Mouse (Mus musculus): Measurements from ENCODE around the gene Tekt2. TPM values are rescaled to one million over a fixed set of nuclear protein-coding genes. Genes with fewer than 3 reads are reported as not detected.
A peak's percentile ranks its signal among the peaks of the same experiment; 100 is the strongest.

The Tekt2 gene
- polyA plus RNA-seq (2016; fragmentation: Nextera tagmentation; extraction: Ambion mirVana): 2.3 TPM in 2 replicates

GRCm38 (mm10) chr4:126325281-126325861, at the start of gene Tekt2:
TSS of gene Tekt2 (minus strand) at chr4:126325688.
- H3K9me3 ChIP-seq: no peaks in the 10 kb centered on the region; the same call in 1 of the 2 replicates
- 6% methylated on average over 23 of the region's 23 CpGs for WGBS
- no peaks in the 10 kb centered on the region for H3K36me3 ChIP-seq (replicated peaks)
- peaks cover 28% of the 10 kb centered on the region for H3K4me1 ChIP-seq
- peak within 1 kb of the TSS; percentile 16; the same call in 1 of the 2 replicates for H3K27ac ChIP-seq
- peak within 1 kb of the TSS; percentile 31 for H3K4me3 ChIP-seq
- H3K27me3 ChIP-seq (ENCODE audit: poor library complexity, severe bottlenecking): peaks cover 42% of the 10 kb centered on the region
- DNase-seq (ENCODE audit: extremely low spot score, low spot score): no peak

- 93% methylated on average over 9 of the region's 9 CpGs for WGBS
These were observed 46.0 kb upstream of the Tekt2 start for GRCm38 (mm10) chr4:126371497-126371896.

DNA sequence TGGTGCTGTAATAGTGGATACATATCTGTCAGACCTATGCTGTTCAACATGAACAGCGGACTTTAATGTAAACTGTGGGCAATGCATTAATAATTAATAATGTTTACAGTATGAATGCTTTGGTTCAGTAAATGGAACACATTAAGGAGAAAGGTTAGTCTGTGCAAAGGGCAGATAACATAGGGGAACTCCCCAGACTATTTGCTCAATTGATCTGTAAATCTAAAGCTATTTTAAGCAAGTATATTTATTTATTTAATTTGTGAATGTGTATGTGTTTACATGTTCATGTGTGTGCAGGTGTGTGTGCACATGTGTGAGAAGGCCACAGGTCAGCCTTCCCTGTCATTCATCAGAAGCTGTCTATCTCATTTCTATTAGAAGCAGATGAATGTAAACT, 34.6 kb upstream of the Tekt2 start:
- Histone ChIP-seq H3K4me1 (no peaks in the 10 kb centered on the region), H3K4me3 (no peak overlapping the region), H3K27ac (no peak overlapping the region), H3K9me3 (no peaks in the 10 kb centered on the region), H3K36me3 (replicated peaks) (peaks cover 62% of the 10 kb centered on the region), H3K27me3 (ENCODE audit: poor library complexity, severe bottlenecking) (no peaks in the 10 kb centered on the region)
- 87% methylated on average over 1 of the region's 1 CpGs for WGBS
- DNase-seq (ENCODE audit: extremely low spot score, low spot score): no peak

More at GRCm38 (mm10) chr4:126371497-126371896, 46.0 kb upstream of the Tekt2 start:
- no peaks in the 10 kb centered on the region for H3K27me3 ChIP-seq (ENCODE audit: poor library complexity, severe bottlenecking)
- no peak overlapping the region for H3K27ac ChIP-seq
- no peaks in the 10 kb centered on the region for H3K9me3 ChIP-seq
- H3K4me1 ChIP-seq: no peaks in the 10 kb centered on the region
- H3K36me3 ChIP-seq (replicated peaks): peaks cover 29% of the 10 kb centered on the region
- no peak for DNase-seq (ENCODE audit: extremely low spot score, low spot score)
- H3K4me3 ChIP-seq: no peak overlapping the region

DNA sequence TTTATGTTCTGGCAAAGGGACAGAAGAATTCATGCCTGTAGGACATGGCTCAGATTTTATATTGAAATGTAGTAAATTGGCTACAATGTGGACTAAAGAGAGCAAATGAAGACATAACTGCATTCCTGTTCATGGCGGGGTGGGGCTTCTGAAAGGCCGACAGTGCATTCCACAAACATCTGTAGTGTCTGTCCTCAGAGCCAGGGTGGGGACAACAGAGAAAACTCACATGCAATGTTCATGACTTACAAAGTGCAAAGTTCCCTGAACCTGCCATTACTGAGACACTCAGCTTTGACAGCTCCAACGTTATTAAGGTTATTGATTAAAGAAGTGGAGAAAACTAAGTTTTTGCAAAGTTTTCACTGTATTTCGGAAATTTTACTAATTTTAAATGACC, 18.0 kb upstream of the Tekt2 start:
- H3K4me3 ChIP-seq: no peak overlapping the region
- H3K4me1 ChIP-seq: no peaks in the 10 kb centered on the region
- WGBS: 83% methylated on average over 4 of the region's 4 CpGs
- no peak for DNase-seq (ENCODE audit: extremely low spot score, low spot score)
- H3K9me3 ChIP-seq: no peaks in the 10 kb centered on the region
- H3K27ac ChIP-seq: no peak overlapping the region
- no peaks in the 10 kb centered on the region for H3K27me3 ChIP-seq (ENCODE audit: poor library complexity, severe bottlenecking)
- peaks cover 34% of the 10 kb centered on the region for H3K36me3 ChIP-seq (replicated peaks)

GRCm38 (mm10) chr4:126339461-126339860, 14.0 kb upstream of the Tekt2 start:
- Histone ChIP-seq H3K27me3 (ENCODE audit: poor library complexity, severe bottlenecking) (no peaks in the 10 kb centered on the region), H3K36me3 (replicated peaks) (peaks cover 2% of the 10 kb centered on the region; the same call in 1 of the 2 replicates), H3K4me3 (no peak overlapping the region), H3K27ac (no peak overlapping the region), H3K9me3 (no peaks in the 10 kb centered on the region), H3K4me1 (0 out of 2 replicates have a peak, but pooled peaks cover 5% of the 10 kb centered on the region)
- DNase-seq (ENCODE audit: extremely low spot score, low spot score): no peak
- 67% methylated on average over 4 of the region's 4 CpGs for WGBS

DNA sequence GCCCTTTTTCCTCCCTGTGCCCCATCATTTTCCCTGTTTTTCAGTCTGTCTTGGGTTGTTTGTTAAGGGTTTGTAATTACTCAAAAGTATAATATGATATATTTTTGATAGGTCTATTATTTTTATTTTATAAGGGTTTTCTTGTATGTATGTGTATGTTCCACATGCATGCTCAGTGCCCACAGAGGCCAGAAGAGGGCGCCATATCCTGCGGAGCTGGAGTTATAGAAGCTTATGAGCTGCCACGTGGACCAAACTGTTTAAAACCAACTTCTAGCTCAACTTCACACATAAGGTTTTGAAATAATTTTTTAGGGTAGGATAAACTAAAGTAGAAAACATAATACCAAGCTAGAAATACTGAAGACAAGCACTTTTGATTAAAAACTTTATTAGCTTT, 6.9 kb upstream of the Tekt2 start:
- no peak for DNase-seq (ENCODE audit: extremely low spot score, low spot score)
- H3K4me1 ChIP-seq: 0 out of 2 replicates have a peak, but pooled peaks cover 5% of the 10 kb centered on the region
- H3K9me3 ChIP-seq: no peaks in the 10 kb centered on the region
- no peaks in the 10 kb centered on the region for H3K36me3 ChIP-seq (replicated peaks)
- H3K27ac ChIP-seq: no peak overlapping the region
- H3K27me3 ChIP-seq (ENCODE audit: poor library complexity, severe bottlenecking): no peaks in the 10 kb centered on the region
- WGBS: 55% methylated on average over 3 of the region's 3 CpGs
- H3K4me3 ChIP-seq: no peak overlapping the region

DNA sequence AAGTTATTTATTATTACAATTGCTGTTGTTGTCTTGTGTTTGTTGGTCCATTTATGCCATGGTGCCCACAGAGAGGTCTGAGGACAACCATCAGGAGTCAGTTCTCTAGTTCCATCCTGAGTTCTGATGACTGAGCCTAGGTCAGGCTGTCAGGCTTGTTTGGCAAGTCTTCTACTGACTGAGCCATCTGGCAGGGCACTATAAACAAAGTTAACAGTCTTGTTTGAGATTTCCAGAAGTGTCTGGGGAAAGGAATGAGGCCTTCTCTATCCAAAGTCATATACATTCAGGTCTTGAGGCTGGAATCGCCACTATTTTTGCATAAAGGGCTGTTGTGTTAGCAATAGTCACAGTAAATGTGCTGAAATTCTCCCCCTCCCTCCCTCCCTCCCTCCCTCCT, 6.3 kb upstream of the Tekt2 start:
- H3K9me3 ChIP-seq: no peaks in the 10 kb centered on the region
- H3K27ac ChIP-seq: no peak overlapping the region
- H3K4me3 ChIP-seq: no peak overlapping the region
- H3K36me3 ChIP-seq (replicated peaks): no peaks in the 10 kb centered on the region
- H3K4me1 ChIP-seq: 0 out of 2 replicates have a peak, but pooled peaks cover 4% of the 10 kb centered on the region
- DNase-seq (ENCODE audit: extremely low spot score, low spot score): no peak
- 70% methylated on average over 1 of the region's 1 CpGs for WGBS
- H3K27me3 ChIP-seq (ENCODE audit: poor library complexity, severe bottlenecking): no peaks in the 10 kb centered on the region

DNA sequence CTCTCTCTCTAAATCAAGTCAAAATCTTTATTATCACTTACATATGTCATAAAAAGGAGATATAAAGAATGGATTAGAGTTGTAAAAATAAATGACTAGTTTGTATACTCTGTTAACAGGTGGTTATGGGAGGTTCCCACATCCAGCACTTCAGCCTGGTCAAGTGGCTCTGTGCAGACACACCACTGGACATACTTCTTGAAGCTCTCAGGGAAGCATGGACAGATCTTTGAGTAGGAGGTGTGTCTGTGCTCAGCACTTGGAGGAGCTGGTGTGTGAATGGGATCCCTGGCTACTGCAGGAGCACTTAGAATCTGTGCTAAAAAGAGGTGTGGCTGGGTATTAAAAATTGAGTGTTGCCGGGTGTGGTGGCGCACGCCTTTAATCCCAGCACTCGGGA, 4.8 kb upstream of the Tekt2 start:
- Histone ChIP-seq H3K27ac (no peak overlapping the region), H3K27me3 (ENCODE audit: poor library complexity, severe bottlenecking) (peaks cover 11% of the 10 kb centered on the region), H3K9me3 (no peaks in the 10 kb centered on the region), H3K4me1 (peaks cover 4% of the 10 kb centered on the region), H3K4me3 (no peak overlapping the region), H3K36me3 (replicated peaks) (no peaks in the 10 kb centered on the region)
- WGBS: 90% methylated on average over 4 of the region's 4 CpGs
- no peak for DNase-seq (ENCODE audit: extremely low spot score, low spot score)

GRCm38 (mm10) chr4:126326036-126326435, 548 bp upstream of the Tekt2 start:
- no peaks in the 10 kb centered on the region for H3K36me3 ChIP-seq (replicated peaks)
- H3K4me1 ChIP-seq: peaks cover 21% of the 10 kb centered on the region
- H3K27me3 ChIP-seq (ENCODE audit: poor library complexity, severe bottlenecking): peaks cover 42% of the 10 kb centered on the region
- 15% methylated on average over 6 of the region's 6 CpGs for WGBS
- H3K9me3 ChIP-seq: no peaks in the 10 kb centered on the region; the same call in 1 of the 2 replicates
- DNase-seq (ENCODE audit: extremely low spot score, low spot score): no peak
- H3K27ac ChIP-seq: no peak overlapping the region
- H3K4me3 ChIP-seq: no peak overlapping the region

- Histone ChIP-seq H3K9me3 (no peaks in the 10 kb centered on the region; the same call in 1 of the 2 replicates), H3K36me3 (replicated peaks) (peaks cover 2% of the 10 kb centered on the region), H3K27me3 (ENCODE audit: poor library complexity, severe bottlenecking) (peaks cover 42% of the 10 kb centered on the region), H3K4me3 (peak overlapping the region; percentile 31; the same call in 1 of the 2 replicates), H3K27ac (0 out of 2 replicates have a peak overlapping the region, but pooled peaks have one; percentile 16), H3K4me1 (peaks cover 33% of the 10 kb centered on the region)
- WGBS: 17% methylated on average over 13 of the region's 13 CpGs
- no peak for DNase-seq (ENCODE audit: extremely low spot score, low spot score)
These were observed 627 bp downstream of the Tekt2 start for GRCm38 (mm10) chr4:126324861-126325260.

DNA sequence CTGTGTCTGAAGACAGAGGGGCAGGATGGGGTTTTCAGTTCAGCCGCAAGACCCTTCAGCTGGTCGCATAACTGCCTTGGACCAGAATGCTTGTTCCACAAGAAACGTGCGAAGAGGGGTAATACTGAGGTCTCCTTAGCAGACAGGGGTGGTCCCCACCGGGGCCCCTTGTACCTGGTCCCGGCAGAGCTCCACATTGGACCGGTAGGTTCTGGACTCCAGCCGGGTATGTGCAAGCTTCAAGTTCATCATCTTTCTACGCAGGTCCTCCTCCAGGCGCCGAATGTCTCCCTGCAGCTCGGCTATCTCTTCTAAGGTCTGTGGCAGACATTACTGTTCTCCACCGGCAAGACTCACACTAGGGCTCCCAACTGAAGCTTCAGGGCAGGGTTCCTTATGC, 2.8 kb downstream of the Tekt2 start:
- Histone ChIP-seq H3K36me3 (replicated peaks) (peaks cover 24% of the 10 kb centered on the region), H3K4me1 (peaks cover 36% of the 10 kb centered on the region), H3K27ac (no peak overlapping the region), H3K9me3 (no peaks in the 10 kb centered on the region; the same call in 1 of the 2 replicates), H3K4me3 (no peak overlapping the region), H3K27me3 (ENCODE audit: poor library complexity, severe bottlenecking) (peaks cover 42% of the 10 kb centered on the region)
- WGBS: 95% methylated on average over 13 of the region's 13 CpGs
- DNase-seq (ENCODE audit: extremely low spot score, low spot score): no peak

- H3K4me1 ChIP-seq: peaks cover 36% of the 10 kb centered on the region
- WGBS: 55% methylated on average over 28 of the region's 28 CpGs
- no peak for DNase-seq (ENCODE audit: extremely low spot score, low spot score)
- peak overlapping the region; percentile 87 for H3K4me3 ChIP-seq
- H3K9me3 ChIP-seq: no peaks in the 10 kb centered on the region; the same call in 1 of the 2 replicates
- H3K27me3 ChIP-seq (ENCODE audit: poor library complexity, severe bottlenecking): peaks cover 42% of the 10 kb centered on the region
- peak overlapping the region; percentile 92 for H3K27ac ChIP-seq
- peaks cover 30% of the 10 kb centered on the region for H3K36me3 ChIP-seq (replicated peaks)
These were observed 3.5 kb downstream of the Tekt2 start for GRCm38 (mm10) chr4:126321854-126322511.
